Mouse (Mus musculus) midbrain, embryonic 14.5 days (tissue): ENCODE data around the gene Vmn2r50. TPM values are rescaled to one million over a fixed set of nuclear protein-coding genes. Genes with fewer than 3 reads are reported as not detected.
"Not testable (repeated sequence)": the region's sequence is repeated elsewhere in the genome, so short reads cannot be mapped to it uniquely, and the experiment has no call there.

Experiments
- ATAC-seq: fragments of 200-750 bp; cut with Nextera tagmentation; 2 replicates; pipeline ENCODE4 v1.8.0; 2017; ENCODE audit warnings: moderate number of reproducible peaks, moderate library complexity; ENCODE audit not compliant: low FRiP score, low TSS enrichment
- DNase-seq: peaks from one replicate; pipeline ENCODE4 v3.0.0-alpha.2; 2015
- H3K27ac ChIP-seq: fragments of 300-500 bp; sonication (generic); replicated peaks from 2 replicates; pipeline ENCODE4 v1.5.1; 2014; ENCODE audit warnings: mild to moderate bottlenecking, low read depth, low read length, moderate library complexity
- H3K27me3 ChIP-seq: fragments of 300-500 bp; sonication (generic); 2 replicates; pipeline ENCODE4 v1.6.1; 2014; ENCODE audit warnings: low read length, control low read depth, mixed read lengths; ENCODE audit not compliant: control insufficient read depth, insufficient read depth
- H3K36me3 ChIP-seq: fragments of 300-500 bp; sonication (generic); 2 replicates; pipeline ENCODE4 v1.6.1; 2014; ENCODE audit warnings: low read length, control low read depth; ENCODE audit not compliant: control insufficient read depth, insufficient read depth
- H3K4me1 ChIP-seq: fragments of 300-500 bp; sonication (generic); 2 replicates; pipeline ENCODE4 v1.6.1; 2014; ENCODE audit warnings: mild to moderate bottlenecking, antibody characterized with exemption, low read length, control low read depth; ENCODE audit not compliant: control insufficient read depth, insufficient read depth
- H3K4me2 ChIP-seq: fragments of 300-500 bp; sonication (generic); 2 replicates; pipeline ENCODE4 v1.6.1; 2014; ENCODE audit warnings: mild to moderate bottlenecking, low read length, moderate library complexity
- H3K4me3 ChIP-seq: fragments of 300-500 bp; sonication (generic); replicated peaks from 2 replicates; pipeline ENCODE4 v1.5.1; 2014; ENCODE audit warnings: low read depth, low read length
- H3K9ac ChIP-seq: fragments of 300-500 bp; sonication (generic); replicated peaks from 2 replicates; pipeline ENCODE4 v1.6.1; 2014; ENCODE audit warnings: mild to moderate bottlenecking, low read length, moderate library complexity
- H3K9me3 ChIP-seq: fragments of 300-500 bp; sonication (generic); 2 replicates; pipeline ENCODE4 v1.6.1; 2016; ENCODE audit warnings: low read length, control low read depth, mixed read lengths; ENCODE audit not compliant: control insufficient read depth
- WGBS: fragments of 180-500 bp; shearing (Covaris S2); extraction: QIAGEN DNeasy Blood & Tissue Kit; methylation state at CpG from one replicate; pipeline ENCODE4 v1.1.7; 2014; 5-methylcytosine and 5-hydroxymethylcytosine counted together
- polyA plus RNA-seq: library from polyadenylated mRNA; unstranded; fragments of >200 nt; fragmentation: Nextera tagmentation; extraction: Ambion mirVana; gene quantifications from 2 replicates; pipeline ENCODE4 v1.2.1, GENCODE M21; 2014

Gene Vmn2r50
- polyA plus RNA-seq: not detected in 2 replicates

- H3K4me2 ChIP-seq, H3K27ac ChIP-seq, DNase-seq, H3K4me3 ChIP-seq, ATAC-seq, H3K36me3 ChIP-seq, H3K4me1 ChIP-seq, H3K9ac ChIP-seq, H3K27me3 ChIP-seq, H3K9me3 ChIP-seq: not testable (repeated sequence)
These were observed at the start of gene Vmn2r50 for GRCm38 (mm10) chr7:10053196-10053595. Gene Vmn2r50, minus strand, starts transcription at chr7:10053296.

GRCm38 (mm10) chr7:9992157-9992556 is 60.9 kb downstream of the Vmn2r50 start, which contains the start of gene Vmn2r49:
Gene Vmn2r49, minus strand, starts transcription at chr7:9992257.
- DNase-seq, H3K9ac ChIP-seq, H3K9me3 ChIP-seq, H3K4me3 ChIP-seq, H3K27ac ChIP-seq, H3K27me3 ChIP-seq, H3K4me2 ChIP-seq, H3K36me3 ChIP-seq, H3K4me1 ChIP-seq, ATAC-seq: not testable (repeated sequence)
- no CpG with 5 or more reads among the region's 2 CpGs for WGBS

Other genes with a start within 250 kb of the Vmn2r50 start
- not detected in 2 replicates for gene Vmn2r47, start 212.0 kb downstream of the Vmn2r50 start, polyA plus RNA-seq
- not detected in 2 replicates for gene Vmn2r48, start 99.7 kb downstream of the Vmn2r50 start, polyA plus RNA-seq
- gene Vmn2r49, start 61.0 kb downstream of the Vmn2r50 start, polyA plus RNA-seq: not detected in 2 replicates
- gene Vmn2r51, start 52.4 kb upstream of the Vmn2r50 start, polyA plus RNA-seq: not detected in 2 replicates
- not detected in 2 replicates for gene Vmn2r52, start 123.3 kb upstream of the Vmn2r50 start, polyA plus RNA-seq
- gene Vmn1r66, start 224.7 kb upstream of the Vmn2r50 start, polyA plus RNA-seq: not detected in 2 replicates